Mouse (Mus musculus) G1E (cell line): ENCODE data around the gene Dpagt1. TPM values are rescaled to one million over a fixed set of nuclear protein-coding genes. Genes with fewer than 3 reads are reported as not detected.
A peak's percentile ranks its signal among the peaks of the same experiment; 100 is the strongest.
"Not testable (repeated sequence)": the region's sequence is repeated elsewhere in the genome, so short reads cannot be mapped to it uniquely, and the experiment has no call there.

Source experiments
- ATAC-seq: 2 replicates; pipeline ENCODE4 v1.8.0; 2016; ENCODE audit warnings: mild to moderate bottlenecking; ENCODE audit not compliant: insufficient number of reproducible peaks, poor library complexity, low FRiP score, severe bottlenecking; ENCODE audit errors: extremely low read depth
- DNase-seq: peaks from one replicate; pipeline ENCODE4 v3.0.0; 2012; ENCODE audit warnings: low spot score
- H3K27me3 ChIP-seq: 2 replicates; pipeline ENCODE4 v1.6.1; 2012; ENCODE audit warnings: mild to moderate bottlenecking, low read length, inconsistent platforms; ENCODE audit not compliant: insufficient read depth
- H3K36me3 ChIP-seq: replicated peaks from 2 replicates; pipeline ENCODE3; 2012; ENCODE audit warnings: mild to moderate bottlenecking, inconsistent platforms
- H3K4me1 ChIP-seq: 2 replicates; pipeline ENCODE4 v1.6.1; 2012; ENCODE audit warnings: low read depth, low read length, inconsistent platforms, mixed read lengths; ENCODE audit not compliant: insufficient read depth
- H3K4me3 ChIP-seq: 2 replicates; pipeline ENCODE4 v1.5.1; 2012; ENCODE audit warnings: low read depth, mild to moderate bottlenecking, inconsistent platforms, low read length, moderate library complexity, mixed read lengths
- H3K9me3 ChIP-seq: replicated peaks from 2 replicates; pipeline ENCODE4 v1.6.1; 2012; ENCODE audit warnings: inconsistent platforms
- CTCF ChIP-seq: IDR thresholded peaks from 2 replicates; pipeline ENCODE4 v1.5.1; 2012; ENCODE audit warnings: low read depth, low read length, inconsistent platforms, mixed read lengths
- GATA1 ChIP-seq: IDR thresholded peaks from 2 replicates; pipeline ENCODE4 v1.6.1; 2012; ENCODE audit warnings: borderline replicate concordance, low read length, inconsistent platforms, mixed read lengths
- GATA2 ChIP-seq: IDR thresholded peaks from 2 replicates; pipeline ENCODE4 v1.6.1; 2012; ENCODE audit warnings: low read depth, low read length, inconsistent platforms, borderline replicate concordance
- POLR2AphosphoS5 ChIP-seq: IDR thresholded peaks from 2 replicates; pipeline ENCODE4 v1.6.1; 2012; ENCODE audit warnings: low read depth, low read length, inconsistent platforms; ENCODE audit not compliant: insufficient replicate concordance
- TAL1 ChIP-seq: conservative IDR thresholded peaks from 2 replicates; pipeline ENCODE4 v1.6.1; 2012; ENCODE audit warnings: low read depth, low read length, inconsistent platforms, mixed read lengths
- polyA plus RNA-seq: library from polyadenylated mRNA; stranded (reverse); fragments of >175 nt; gene quantifications from 2 replicates; pipeline ENCODE4 v1.2.3, GENCODE M21; 2012
- total RNA-seq, 2 experiments: library from RNA; stranded (forward) in 1 of 2; stranded (reverse) in 1 of 2; fragments of 200-1000 nt in 1 of 2; fragments of >200 nt in 1 of 2; fragmentation: Nextera tagmentation in 1 of 2; gene quantifications; 2 replicates each; pipeline ENCODE4 v1.2.3; 2014 to 2017

The Dpagt1 gene
- total and polyA plus RNA-seq, 3 experiments, result 6.5 to 33.6 (median 12.3) TPM

- Histone ChIP-seq H3K36me3 (peaks cover 13% of the 10 kb centered on the region), H3K27me3 (no peaks in the 10 kb centered on the region), H3K4me3 (no peak overlapping the region), H3K9me3 (no peaks in the 10 kb centered on the region), H3K4me1 (peaks cover 48% of the 10 kb centered on the region)
- TF ChIP-seq GATA2 (no peak), CTCF (no peak), TAL1 (no peak), GATA1 (no peak), POLR2AphosphoS5 (no peak)
- DNase-seq (no peak), ATAC-seq (no peak)
Measured at GRCm38 (mm10) chr9:44324147-44324546, 1.7 kb upstream of the Dpagt1 start.

GRCm38 (mm10) chr9:44325032-44325767, 619 bp upstream of the Dpagt1 start:
- ATAC-seq, result not testable (repeated sequence)

DNA sequence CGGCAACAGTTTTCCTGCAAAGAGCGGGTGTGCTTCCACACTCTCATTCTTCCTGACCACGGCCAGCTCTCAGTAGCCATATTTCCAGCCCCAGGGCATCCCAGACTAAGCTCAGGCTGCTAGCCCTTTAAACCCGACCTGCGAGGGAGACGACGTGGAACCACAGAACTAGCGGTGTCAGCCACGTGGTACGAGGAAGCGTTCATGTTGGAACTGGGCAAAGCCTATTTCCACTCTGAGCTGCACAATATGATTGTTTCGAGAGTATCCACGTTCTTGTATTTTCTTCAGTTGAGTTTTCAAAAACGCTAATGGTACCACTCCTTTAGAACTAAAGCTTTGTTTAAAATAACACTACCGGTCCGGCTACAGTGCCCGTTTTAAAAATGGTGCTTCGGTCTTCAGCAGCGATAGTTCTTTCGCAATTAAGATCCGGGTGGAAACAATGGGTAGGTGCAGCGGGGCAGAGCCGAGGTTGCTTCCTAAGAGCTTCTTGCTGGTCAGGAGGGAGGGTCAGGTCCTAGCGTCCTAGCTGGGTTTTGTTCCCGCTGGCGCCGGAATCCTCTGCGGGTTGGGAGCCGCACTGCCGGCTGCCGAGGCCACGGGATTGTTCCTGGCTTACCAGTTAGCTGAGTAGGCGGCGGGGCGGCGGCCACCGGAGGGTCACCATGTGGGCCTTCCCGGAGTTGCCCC, 698 bp downstream of the Dpagt1 start:
- DNase-seq, result peak; percentile 58
- peaks cover 36% of the 10 kb centered on the region for H3K4me1 ChIP-seq
- H3K27me3 ChIP-seq, result no peaks in the 10 kb centered on the region
- no peaks in the 10 kb centered on the region for H3K9me3 ChIP-seq
- ATAC-seq, result peak; percentile 64
- peaks cover 36% of the 10 kb centered on the region for H3K36me3 ChIP-seq
- peak overlapping the region; percentile 90 for H3K4me3 ChIP-seq
- TF ChIP-seq POLR2AphosphoS5 (no peak), GATA2 (no peak), CTCF (no peak)

More at GRCm38 (mm10) chr9:44325032-44325767, 619 bp upstream of the Dpagt1 start:
- not testable (repeated sequence) for DNase-seq, H3K4me3 ChIP-seq, H3K9me3 ChIP-seq, H3K27me3 ChIP-seq
- H3K36me3 ChIP-seq, result peaks cover 23% of the 10 kb centered on the region
- H3K4me1 ChIP-seq, result peaks cover 42% of the 10 kb centered on the region

DNA sequence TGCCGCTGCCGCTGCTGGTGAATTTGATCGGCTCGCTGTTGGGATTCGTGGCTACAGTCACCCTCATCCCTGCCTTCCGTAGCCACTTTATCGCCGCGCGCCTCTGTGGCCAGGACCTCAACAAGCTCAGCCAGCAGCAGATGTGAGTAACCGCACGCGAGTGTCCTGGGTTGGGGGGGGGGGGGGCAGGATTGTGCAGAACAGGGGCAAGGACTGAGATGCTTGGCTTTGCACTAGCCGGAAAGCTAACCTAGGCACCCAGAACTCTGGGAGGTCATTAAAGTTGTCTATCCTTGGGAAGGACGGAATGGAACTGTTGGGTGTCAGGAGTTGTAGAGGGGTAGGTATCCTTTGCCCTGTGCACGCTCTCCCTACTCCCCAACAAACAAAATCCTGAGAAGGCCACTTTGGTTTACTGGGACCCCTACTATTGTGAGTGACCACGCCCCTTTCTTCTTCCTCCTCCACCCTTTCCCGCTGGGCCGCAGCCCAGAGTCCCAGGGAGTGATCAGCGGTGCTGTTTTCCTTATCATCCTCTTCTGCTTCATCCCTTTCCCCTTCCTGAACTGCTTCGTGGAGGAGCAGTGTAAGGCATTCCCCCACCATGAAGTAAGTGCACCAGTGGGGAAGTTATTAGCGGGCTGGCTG, 1.4 kb downstream of the Dpagt1 start:
- no peaks in the 10 kb centered on the region for H3K9me3 ChIP-seq
- peaks cover 33% of the 10 kb centered on the region for H3K4me1 ChIP-seq
- TF ChIP-seq GATA1 (no peak), CTCF (no peak), POLR2AphosphoS5 (no peak)
- H3K36me3 ChIP-seq, result peaks cover 42% of the 10 kb centered on the region
- peak; percentile 34 for DNase-seq
- H3K4me3 ChIP-seq, result peak overlapping the region; percentile 90
- H3K27me3 ChIP-seq, result no peaks in the 10 kb centered on the region
- peak; percentile 24; the same call in 1 of the 2 replicates for ATAC-seq

DNA sequence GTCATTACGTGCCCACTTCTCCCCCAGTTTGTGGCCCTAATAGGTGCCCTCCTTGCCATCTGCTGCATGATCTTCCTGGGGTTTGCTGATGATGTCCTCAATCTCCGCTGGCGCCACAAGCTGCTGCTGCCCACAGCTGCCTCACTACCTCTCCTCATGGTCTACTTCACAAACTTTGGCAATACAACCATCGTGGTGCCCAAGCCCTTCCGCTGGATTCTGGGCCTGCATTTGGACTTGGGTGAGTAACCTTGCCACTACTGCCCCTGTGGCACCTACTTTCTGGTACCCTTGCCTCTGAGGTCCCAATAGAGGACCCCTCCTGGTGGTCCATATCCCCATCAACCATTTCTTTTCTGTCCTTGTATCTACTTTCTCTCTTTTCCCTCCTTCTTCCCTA, 2.1 kb downstream of the Dpagt1 start:
- Histone ChIP-seq H3K27me3 (no peaks in the 10 kb centered on the region), H3K4me1 (peaks cover 33% of the 10 kb centered on the region), H3K9me3 (peaks cover under 1% of the 10 kb centered on the region; the same call in 1 of the 2 replicates), H3K4me3 (peak overlapping the region; percentile 90; the same call in 1 of the 2 replicates), H3K36me3 (peaks cover 49% of the 10 kb centered on the region)
- ATAC-seq, result no peak
- no peak for DNase-seq
- TF ChIP-seq GATA1 (no peak), TAL1 (no peak), POLR2AphosphoS5 (no peak), GATA2 (no peak), CTCF (no peak)

DNA sequence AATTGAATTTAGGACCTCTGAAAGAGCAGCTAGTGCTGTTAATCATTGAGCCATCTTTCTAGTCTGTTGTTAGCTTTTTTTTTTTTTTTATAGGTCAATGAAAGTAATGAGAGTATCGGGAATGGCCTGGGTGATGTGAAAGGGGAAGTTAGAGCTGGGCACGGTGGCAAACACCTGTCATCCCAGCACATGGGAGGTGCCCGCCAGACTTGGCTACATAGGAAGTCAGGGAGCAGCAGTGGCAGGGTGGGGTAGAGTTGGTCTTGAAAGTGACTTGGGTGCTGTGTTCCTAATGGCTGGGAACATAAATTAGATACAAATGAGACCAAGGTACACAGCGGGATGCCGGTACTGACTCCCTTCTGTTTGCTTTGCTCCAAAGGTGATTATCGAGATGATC, 4.9 kb downstream of the Dpagt1 start:
- DNase-seq (no peak), ATAC-seq (no peak)
- H3K4me1 ChIP-seq, result peaks cover 37% of the 10 kb centered on the region
- H3K36me3 ChIP-seq, result peaks cover 68% of the 10 kb centered on the region
- H3K27me3 ChIP-seq, result no peaks in the 10 kb centered on the region
- no peak overlapping the region for H3K4me3 ChIP-seq
- peaks cover 10% of the 10 kb centered on the region for H3K9me3 ChIP-seq
- TF ChIP-seq POLR2AphosphoS5 (no peak), CTCF (no peak), TAL1 (no peak), GATA1 (no peak), GATA2 (no peak)
